Mouse (Mus musculus): ENCODE results near the gene Zfp652. TPM values are rescaled to one million over a fixed set of nuclear protein-coding genes. Genes with fewer than 3 reads are reported as not detected.

Gene Zfp652
- polyA plus RNA-seq, 1 experiment from 2014 or later, result 11.9 TPM

GRCm38 (mm10) chr11:95829526-95830050 lies 117.1 kb downstream of the Zfp652 start:
- peaks cover 88% of the 10 kb centered on the region for H3K27me3 ChIP-seq (ENCODE audit: control insufficient read depth, insufficient read depth, low read length)
- no peaks in the 10 kb centered on the region for H3K36me3 ChIP-seq (ENCODE audit: control insufficient read depth, insufficient read depth, low read length)
- 25% methylated on average over 4 of the region's 4 CpGs for WGBS
- no peak for DNase-seq (ENCODE audit: low spot score)
- H3K4me1 ChIP-seq (replicated peaks; ENCODE audit: control insufficient read depth, insufficient read depth, low read length), result peaks cover 10% of the 10 kb centered on the region; the same call in 1 of the 2 replicates
- no peak overlapping the region for H3K4me2 ChIP-seq (ENCODE audit: low read depth, low read length, severe bottlenecking)
- no peak overlapping the region for H3K9ac ChIP-seq (ENCODE audit: low read length)
- H3K27ac ChIP-seq (ENCODE audit: low read depth, low read length), result no peak overlapping the region
- no peaks in the 10 kb centered on the region for H3K9me3 ChIP-seq (ENCODE audit: control insufficient read depth, low read length)
- ATAC-seq (replicated peaks; ENCODE audit: low FRiP score), result no peak
- no peak overlapping the region for H3K4me3 ChIP-seq (ENCODE audit: low read depth, low read length)

- Histone ChIP-seq H3K9ac (ENCODE audit: low read length) (peak overlapping the region; percentile 7; the same call in 1 of the 2 replicates), H3K4me2 (ENCODE audit: low read depth, low read length, severe bottlenecking) (peak overlapping the region; percentile 38), H3K9me3 (ENCODE audit: control insufficient read depth, low read length) (no peaks in the 10 kb centered on the region), H3K4me3 (ENCODE audit: low read depth, low read length) (0 out of 2 replicates have a peak overlapping the region, but pooled peaks have one; percentile 1), H3K4me1 (replicated peaks; ENCODE audit: control insufficient read depth, insufficient read depth, low read length) (peaks cover 5% of the 10 kb centered on the region; the same call in 1 of the 2 replicates), H3K27me3 (ENCODE audit: control insufficient read depth, insufficient read depth, low read length) (peaks cover 89% of the 10 kb centered on the region), H3K36me3 (ENCODE audit: control insufficient read depth, insufficient read depth, low read length) (no peaks in the 10 kb centered on the region), H3K27ac (ENCODE audit: low read depth, low read length) (no peak overlapping the region)
- ATAC-seq (replicated peaks; ENCODE audit: low FRiP score) (no peak), DNase-seq (ENCODE audit: low spot score) (peak; percentile 64)
- WGBS, result 2% methylated on average over 80 of the region's 80 CpGs
Measured at GRCm38 (mm10) chr11:95830411-95831275, 118.2 kb downstream of the Zfp652 start.

GRCm38 (mm10) chr11:95831276-95831619 lies 118.8 kb downstream of the Zfp652 start:
- WGBS, result 4% methylated on average over 10 of the region's 10 CpGs
- no peak overlapping the region for H3K4me2 ChIP-seq (ENCODE audit: low read depth, low read length, severe bottlenecking)
- ATAC-seq (replicated peaks; ENCODE audit: low FRiP score), result no peak

GRCm38 (mm10) chr11:95831641-95832040 lies 119.2 kb downstream of the Zfp652 start:
- 3% methylated on average over 15 of the region's 15 CpGs for WGBS

More at GRCm38 (mm10) chr11:95831276-95831619, 118.8 kb downstream of the Zfp652 start:
- H3K36me3 ChIP-seq (ENCODE audit: control insufficient read depth, insufficient read depth, low read length), result no peaks in the 10 kb centered on the region
- peaks cover 5% of the 10 kb centered on the region; the same call in 1 of the 2 replicates for H3K4me1 ChIP-seq (replicated peaks; ENCODE audit: control insufficient read depth, insufficient read depth, low read length)
- no peak overlapping the region for H3K9ac ChIP-seq (ENCODE audit: low read length)
- H3K27me3 ChIP-seq (ENCODE audit: control insufficient read depth, insufficient read depth, low read length), result peaks cover 92% of the 10 kb centered on the region
- H3K27ac ChIP-seq (ENCODE audit: low read depth, low read length), result no peak overlapping the region
- no peak for DNase-seq (ENCODE audit: low spot score)
- H3K9me3 ChIP-seq (ENCODE audit: control insufficient read depth, low read length), result no peaks in the 10 kb centered on the region
- H3K4me3 ChIP-seq (ENCODE audit: low read depth, low read length), result 0 out of 2 replicates have a peak overlapping the region, but pooled peaks have one; percentile 1

GRCm38 (mm10) chr11:95832129-95833005 lies 119.9 kb downstream of the Zfp652 start:
- Histone ChIP-seq H3K4me2 (ENCODE audit: low read depth, low read length, severe bottlenecking) (no peak overlapping the region), H3K27ac (ENCODE audit: low read depth, low read length) (no peak overlapping the region), H3K36me3 (ENCODE audit: control insufficient read depth, insufficient read depth, low read length) (no peaks in the 10 kb centered on the region), H3K4me3 (ENCODE audit: low read depth, low read length) (no peak overlapping the region), H3K9me3 (ENCODE audit: control insufficient read depth, low read length) (no peaks in the 10 kb centered on the region), H3K27me3 (ENCODE audit: control insufficient read depth, insufficient read depth, low read length) (peaks cover 81% of the 10 kb centered on the region), H3K4me1 (replicated peaks; ENCODE audit: control insufficient read depth, insufficient read depth, low read length) (peaks cover 5% of the 10 kb centered on the region; the same call in 1 of the 2 replicates), H3K9ac (ENCODE audit: low read length) (no peak overlapping the region)
- no peak for ATAC-seq (replicated peaks; ENCODE audit: low FRiP score)
- 31% methylated on average over 18 of the region's 18 CpGs for WGBS
- no peak for DNase-seq (ENCODE audit: low spot score)

More at GRCm38 (mm10) chr11:95831641-95832040, 119.2 kb downstream of the Zfp652 start:
- Histone ChIP-seq H3K4me3 (ENCODE audit: low read depth, low read length) (no peak overlapping the region), H3K9ac (ENCODE audit: low read length) (no peak overlapping the region), H3K27me3 (ENCODE audit: control insufficient read depth, insufficient read depth, low read length) (peaks cover 88% of the 10 kb centered on the region), H3K9me3 (ENCODE audit: control insufficient read depth, low read length) (no peaks in the 10 kb centered on the region), H3K4me1 (replicated peaks; ENCODE audit: control insufficient read depth, insufficient read depth, low read length) (peaks cover 5% of the 10 kb centered on the region; the same call in 1 of the 2 replicates), H3K4me2 (ENCODE audit: low read depth, low read length, severe bottlenecking) (no peak overlapping the region), H3K27ac (ENCODE audit: low read depth, low read length) (no peak overlapping the region), H3K36me3 (ENCODE audit: control insufficient read depth, insufficient read depth, low read length) (no peaks in the 10 kb centered on the region)
- ATAC-seq (replicated peaks; ENCODE audit: low FRiP score), result no peak
- peak; percentile 67 for DNase-seq (ENCODE audit: low spot score)

- Histone ChIP-seq H3K4me3 (ENCODE audit: low read depth, low read length) (no peak overlapping the region), H3K9me3 (ENCODE audit: control insufficient read depth, low read length) (no peaks in the 10 kb centered on the region), H3K27me3 (ENCODE audit: control insufficient read depth, insufficient read depth, low read length) (peaks cover 77% of the 10 kb centered on the region), H3K4me1 (replicated peaks; ENCODE audit: control insufficient read depth, insufficient read depth, low read length) (peaks cover 5% of the 10 kb centered on the region; the same call in 1 of the 2 replicates), H3K9ac (ENCODE audit: low read length) (no peak overlapping the region), H3K27ac (ENCODE audit: low read depth, low read length) (no peak overlapping the region), H3K36me3 (ENCODE audit: control insufficient read depth, insufficient read depth, low read length) (no peaks in the 10 kb centered on the region), H3K4me2 (ENCODE audit: low read depth, low read length, severe bottlenecking) (no peak overlapping the region)
- ATAC-seq (replicated peaks; ENCODE audit: low FRiP score), result no peak
- DNase-seq (ENCODE audit: low spot score), result no peak
- whole genome bisulfite sequencing, result 18% methylated on average over 8 of the region's 8 CpGs
Measured at GRCm38 (mm10) chr11:95833006-95833570, 120.6 kb downstream of the Zfp652 start.

GRCm38 (mm10) chr11:95833631-95834142 lies 121.2 kb downstream of the Zfp652 start:
- WGBS, result 4% methylated on average over 18 of the region's 18 CpGs
- H3K27ac ChIP-seq (ENCODE audit: low read depth, low read length), result no peak overlapping the region
- H3K27me3 ChIP-seq (ENCODE audit: control insufficient read depth, insufficient read depth, low read length), result peaks cover 71% of the 10 kb centered on the region
- H3K36me3 ChIP-seq (ENCODE audit: control insufficient read depth, insufficient read depth, low read length), result no peaks in the 10 kb centered on the region
- H3K4me3 ChIP-seq (ENCODE audit: low read depth, low read length), result no peak overlapping the region
- DNase-seq (ENCODE audit: low spot score) (no peak), ATAC-seq (replicated peaks; ENCODE audit: low FRiP score) (no peak)
- H3K4me2 ChIP-seq (ENCODE audit: low read depth, low read length, severe bottlenecking), result no peak overlapping the region
- no peak overlapping the region for H3K9ac ChIP-seq (ENCODE audit: low read length)
- H3K9me3 ChIP-seq (ENCODE audit: control insufficient read depth, low read length), result no peaks in the 10 kb centered on the region
- H3K4me1 ChIP-seq (replicated peaks; ENCODE audit: control insufficient read depth, insufficient read depth, low read length), result peaks cover 5% of the 10 kb centered on the region; the same call in 1 of the 2 replicates

Measured in forebrain, embryonic 11.5 days (tissue).